Mouse (Mus musculus): ENCODE data around the gene Il31ra.
"Not testable (repeated sequence)": the region's sequence is repeated elsewhere in the genome, so short reads cannot be mapped to it uniquely, and the experiment has no call there.

Gene Il31ra

DNA sequence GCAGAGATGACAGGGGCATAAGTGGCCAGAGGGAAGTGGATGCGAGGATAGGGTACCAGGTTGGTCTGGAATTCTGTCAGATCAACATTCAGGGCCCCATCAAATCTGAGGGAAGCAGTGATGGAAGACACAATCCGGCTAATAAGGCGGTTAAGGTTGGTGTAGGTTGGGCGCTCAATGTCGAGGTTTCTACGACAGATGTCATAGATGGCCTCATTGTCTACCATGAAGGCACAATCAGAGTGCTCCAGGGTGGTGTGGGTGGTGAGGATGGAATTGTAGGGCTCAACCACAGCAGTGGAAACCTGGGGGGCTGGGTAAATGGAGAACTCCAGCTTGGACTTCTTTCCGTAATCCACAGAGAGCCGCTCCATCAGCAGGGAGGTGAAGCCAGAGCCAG, at the start of gene Il31ra:
Il31ra (minus strand) TSS at position 101 of the 400 bp plus-strand sequence.
- DNase-seq (ENCODE audit: low spot score), result not testable (repeated sequence)

DNA sequence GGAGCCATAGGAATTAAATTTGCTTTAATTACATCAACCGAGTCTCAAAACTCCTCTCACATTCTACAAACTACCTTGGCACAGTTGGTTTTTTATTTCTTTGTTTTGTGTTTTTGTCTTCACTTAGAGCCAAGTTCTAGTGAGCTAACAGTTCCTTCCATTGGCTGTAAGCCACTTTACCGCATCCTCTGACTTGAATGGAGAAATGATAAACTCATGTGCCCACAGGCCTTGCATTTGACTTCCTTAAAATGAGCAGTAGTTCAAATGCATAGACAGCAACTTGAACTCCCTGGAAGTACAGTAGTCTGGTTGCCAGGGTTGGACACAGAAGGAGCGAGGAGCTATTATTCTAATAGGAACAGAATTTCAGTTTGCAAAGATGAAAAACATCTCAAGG, 48.7 kb upstream of the Il31ra start:
- DNase-seq (ENCODE audit: low spot score), result no peak

DNA sequence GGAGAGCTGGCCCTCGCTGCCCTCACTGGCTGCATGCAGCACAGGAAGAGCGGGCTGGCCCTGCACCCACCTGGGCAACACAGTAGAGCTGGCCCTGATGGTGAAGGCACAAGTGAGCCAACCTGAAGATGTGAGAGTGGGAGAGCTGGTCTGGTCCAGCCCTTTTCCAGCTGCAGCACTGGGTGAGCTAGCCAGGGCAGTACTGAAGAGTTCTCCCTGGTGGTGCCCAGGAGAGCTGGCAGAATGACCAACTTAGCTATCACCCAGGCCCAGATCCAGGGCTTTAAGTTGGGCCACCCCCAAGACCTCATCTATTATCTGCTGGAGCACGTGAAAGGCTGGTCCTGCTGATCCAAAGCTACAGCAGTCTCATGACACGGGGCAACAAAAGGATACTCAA, 45.0 kb upstream of the Il31ra start:
- no peak for DNase-seq (ENCODE audit: low spot score)

DNA sequence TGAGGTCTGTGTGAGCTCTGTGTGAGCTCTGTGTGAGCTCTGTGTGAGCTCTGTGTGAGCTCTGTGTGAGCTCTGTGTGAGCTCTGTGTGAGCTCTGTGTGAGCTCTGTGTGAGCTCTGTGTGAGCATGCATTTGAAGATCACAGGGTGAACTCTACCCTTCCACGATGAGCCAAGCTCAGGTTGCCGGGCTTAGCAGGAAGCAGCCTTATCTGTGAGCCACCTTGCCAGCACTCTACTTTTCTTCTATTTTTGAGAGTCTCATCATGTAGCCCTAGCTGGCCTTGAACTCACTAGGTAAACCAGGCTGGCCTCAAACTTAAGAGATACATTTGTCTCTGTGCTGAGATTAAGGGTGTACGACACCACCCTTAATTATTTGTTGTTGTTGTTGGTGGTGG, 42.3 kb upstream of the Il31ra start:
- DNase-seq (ENCODE audit: low spot score), result no peak

DNA sequence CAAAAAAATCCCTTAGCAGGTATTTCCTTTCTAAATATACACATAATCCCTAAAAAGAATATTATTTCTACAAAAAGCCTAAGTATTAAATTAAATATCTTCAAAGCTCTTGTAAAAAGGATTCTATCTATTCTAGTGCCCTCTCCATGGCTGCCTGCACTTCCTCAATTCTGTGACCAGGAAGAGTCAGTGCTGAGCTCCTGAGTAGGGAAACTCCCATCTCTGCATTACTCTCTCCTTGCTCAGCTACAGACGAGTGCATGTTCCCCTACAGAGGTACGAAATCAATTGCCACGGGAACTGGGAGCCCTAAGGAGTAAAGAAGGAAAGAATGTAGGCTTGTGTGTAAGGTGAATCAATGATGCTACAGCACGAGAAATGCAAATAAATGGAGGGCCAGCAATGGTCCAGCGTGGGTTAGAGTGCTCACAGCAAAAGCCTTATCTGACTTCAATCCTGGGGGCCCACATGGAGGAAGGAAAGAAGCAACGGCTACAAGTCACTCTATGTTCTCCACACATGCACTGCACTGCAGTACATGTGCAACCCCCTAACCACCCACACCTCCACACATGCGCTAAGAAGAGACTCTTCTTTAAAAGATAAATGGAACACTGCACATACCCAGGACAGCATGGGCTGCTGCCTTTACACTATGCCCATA, 41.1 kb upstream of the Il31ra start:
- DNase-seq (ENCODE audit: low spot score), result no peak

DNA sequence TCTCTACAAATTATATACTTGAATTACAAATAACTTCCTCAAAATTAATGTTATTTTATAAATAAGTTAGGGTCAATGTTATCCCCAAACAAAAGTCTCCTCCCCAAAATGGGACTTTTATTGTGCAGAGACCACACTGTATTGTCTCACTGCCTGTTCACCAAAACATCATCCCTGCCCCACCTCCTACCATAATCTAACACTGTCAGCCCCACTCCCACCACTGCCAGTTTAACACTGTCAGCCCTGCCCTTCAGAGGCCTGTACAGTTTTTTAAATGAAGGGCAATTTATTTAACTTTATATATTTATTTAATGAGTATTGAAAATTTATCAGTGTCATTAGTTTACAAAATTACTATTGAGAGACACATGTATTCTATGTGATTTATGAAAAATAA, 31.4 kb upstream of the Il31ra start:
- no peak for DNase-seq (ENCODE audit: low spot score)

DNA sequence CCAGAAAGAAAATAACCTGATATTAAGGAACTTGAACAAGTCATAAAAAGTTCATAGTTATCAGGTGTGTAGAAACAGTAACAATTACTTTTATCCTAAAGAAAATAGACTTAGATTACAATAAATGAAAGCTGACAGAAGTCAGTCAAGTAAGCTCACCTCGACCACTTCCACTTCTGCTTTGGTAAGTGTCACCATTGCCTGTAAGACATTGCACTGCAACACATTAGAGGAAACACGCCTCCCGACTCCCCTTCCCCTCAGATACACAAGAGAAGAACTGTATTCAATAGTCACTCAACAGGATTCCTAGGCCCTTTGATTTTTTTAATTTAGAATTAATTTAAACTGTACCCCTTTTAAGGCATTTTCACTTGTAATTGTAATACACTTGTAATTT, 30.5 kb upstream of the Il31ra start:
- DNase-seq (ENCODE audit: low spot score), result no peak

DNA sequence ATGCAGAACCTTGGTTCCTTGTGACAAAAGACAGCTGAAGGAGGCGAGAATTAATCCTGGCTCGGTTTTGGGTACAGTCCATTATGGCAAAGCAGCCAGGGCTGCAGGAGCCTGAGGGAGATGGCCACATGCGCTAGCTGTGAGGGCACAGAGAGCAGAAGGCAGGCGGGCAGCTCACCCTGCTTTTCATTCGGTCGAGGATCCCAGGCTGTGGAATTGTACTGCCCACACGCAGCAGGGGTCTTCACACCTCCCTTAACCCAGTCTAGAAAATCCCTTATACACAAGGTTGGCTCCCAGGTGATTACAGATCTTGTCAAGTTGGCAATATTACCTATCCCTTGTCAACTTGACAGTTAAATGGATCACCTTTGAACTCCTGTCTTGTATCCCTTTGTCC, 29.5 kb upstream of the Il31ra start:
- DNase-seq (ENCODE audit: low spot score), result no peak

DNA sequence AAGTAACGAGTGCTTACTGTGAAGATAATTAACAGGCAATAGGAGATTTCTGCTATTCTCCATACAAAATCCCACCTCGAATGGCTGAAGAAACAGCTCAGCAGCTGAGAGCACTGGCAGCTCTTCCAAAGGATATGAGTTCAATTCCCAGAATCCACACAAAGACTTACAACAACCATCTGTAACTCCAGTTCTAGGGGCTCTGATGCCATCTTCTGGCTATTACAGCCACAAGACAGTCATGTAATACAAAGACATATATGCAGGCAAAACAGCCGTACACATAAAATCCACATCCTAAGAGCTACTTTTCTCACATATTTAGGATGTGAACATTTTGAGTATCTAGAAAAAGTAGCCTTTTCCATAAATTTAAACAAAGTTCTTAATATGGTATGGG, 27.4 kb upstream of the Il31ra start:
- no peak for DNase-seq (ENCODE audit: low spot score)

DNA sequence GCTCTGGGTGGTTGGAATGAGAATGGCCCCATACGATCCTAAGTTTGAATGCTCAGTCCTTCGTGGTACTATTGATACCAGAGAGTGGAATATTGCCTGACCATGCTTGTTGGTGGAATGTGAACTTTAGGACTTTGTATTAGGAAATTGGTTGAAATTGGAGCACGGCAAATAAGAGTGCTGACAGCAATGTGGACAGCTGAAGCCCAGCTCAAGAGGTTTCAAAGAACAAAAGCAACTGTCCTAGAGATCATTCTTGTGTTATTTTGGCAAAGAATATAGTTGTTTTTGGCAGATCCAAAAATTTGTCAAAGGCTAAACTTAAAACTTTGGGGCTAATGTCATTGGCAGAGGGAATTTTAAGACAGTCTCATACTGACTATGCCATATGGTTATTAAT, 14.4 kb upstream of the Il31ra start:
- DNase-seq (ENCODE audit: low spot score), result no peak

DNA sequence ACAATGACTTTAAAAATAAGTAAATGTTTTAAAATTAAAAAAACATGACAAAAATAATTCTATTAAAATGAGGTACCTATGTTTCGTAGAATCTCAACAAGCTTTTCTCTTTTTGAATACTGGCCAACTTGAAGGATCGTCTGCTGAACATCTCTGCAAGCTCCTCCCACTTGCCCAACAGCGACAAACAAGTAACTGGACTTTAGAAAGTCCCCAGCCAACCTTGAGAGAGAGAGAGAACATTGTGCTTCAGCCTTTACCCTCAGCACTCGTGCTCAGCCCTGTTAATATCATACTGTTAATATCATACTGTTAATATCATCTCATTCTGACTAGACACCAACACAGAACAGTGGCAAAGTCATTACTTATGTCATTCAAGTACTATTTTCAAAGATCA, 10.3 kb upstream of the Il31ra start:
- no peak for DNase-seq (ENCODE audit: low spot score)

DNA sequence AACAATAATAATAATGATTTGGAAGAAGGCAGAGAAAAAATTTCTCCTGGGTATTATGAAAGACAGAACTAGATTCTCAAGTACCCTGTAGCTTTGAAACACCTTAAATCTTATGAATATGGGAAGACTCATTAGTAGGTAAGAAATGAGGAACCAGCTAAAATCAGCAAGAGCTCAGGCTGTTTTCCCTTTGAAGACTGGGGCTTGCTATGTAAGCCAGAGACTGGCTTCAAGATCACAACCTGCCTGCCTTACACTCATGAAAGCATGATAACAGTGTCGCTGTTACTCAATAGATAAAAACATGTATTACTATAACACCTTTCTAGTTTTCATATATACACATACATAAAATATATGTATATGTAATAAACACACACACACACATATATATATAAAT, 9.7 kb upstream of the Il31ra start:
- no peak for DNase-seq (ENCODE audit: low spot score)

DNA sequence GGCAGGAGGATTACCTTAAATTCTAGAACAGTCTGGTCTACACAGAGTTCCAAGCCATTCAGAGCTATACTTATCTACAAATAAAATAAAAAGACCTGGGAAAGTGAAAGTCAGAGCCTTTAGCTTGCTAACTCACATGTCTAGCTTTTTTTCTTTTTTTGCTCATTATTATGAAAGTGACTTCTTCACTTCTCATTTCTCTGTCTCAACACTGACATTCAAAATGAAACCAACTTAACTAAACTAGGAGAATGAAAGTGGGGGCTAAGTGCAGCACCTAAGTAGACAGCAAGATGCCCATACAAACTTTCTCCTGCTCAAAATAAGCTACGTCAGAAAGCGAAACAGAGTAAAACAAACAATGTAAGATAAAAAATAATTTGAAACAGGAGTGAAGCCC, 8.4 kb upstream of the Il31ra start:
- DNase-seq (ENCODE audit: low spot score), result no peak

DNA sequence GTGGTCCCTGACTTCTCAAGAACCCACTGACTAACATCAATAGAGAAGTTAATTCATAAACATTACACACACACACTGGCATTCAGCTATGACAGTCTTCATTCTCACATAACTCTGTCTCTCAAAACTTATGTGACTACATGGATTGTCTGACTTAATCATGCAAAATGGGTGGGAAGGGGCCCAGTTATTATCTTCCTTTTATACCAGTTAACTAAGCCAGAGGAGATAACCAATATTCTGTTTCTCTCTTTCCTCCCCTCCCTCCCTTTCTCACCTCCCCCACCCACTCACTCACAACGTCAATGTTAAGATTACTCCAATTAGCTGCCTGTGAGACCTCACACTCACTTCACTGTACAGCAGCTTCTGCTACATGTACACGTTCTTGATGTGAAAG, 3.9 kb downstream of the Il31ra start:
- DNase-seq (ENCODE audit: low spot score), result no peak

DNA sequence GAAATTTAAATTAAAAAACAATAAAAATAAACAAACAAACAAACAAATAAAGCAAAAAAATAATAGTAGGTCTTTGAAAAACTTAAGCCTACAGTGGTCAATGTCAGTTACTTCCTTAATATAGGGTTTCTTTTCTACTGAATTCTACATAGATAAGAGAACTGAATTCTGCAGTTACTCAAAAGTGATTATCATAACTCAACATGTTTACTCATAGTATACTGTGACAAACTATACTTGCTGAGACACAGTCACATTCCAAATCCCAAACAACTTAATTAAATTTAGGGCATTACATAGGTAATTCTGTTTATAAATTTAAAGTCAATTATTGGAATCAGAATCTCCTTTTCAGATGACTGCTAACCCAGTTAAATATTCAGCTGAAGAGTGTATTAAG, 4.5 kb downstream of the Il31ra start:
- no peak for DNase-seq (ENCODE audit: low spot score)

DNA sequence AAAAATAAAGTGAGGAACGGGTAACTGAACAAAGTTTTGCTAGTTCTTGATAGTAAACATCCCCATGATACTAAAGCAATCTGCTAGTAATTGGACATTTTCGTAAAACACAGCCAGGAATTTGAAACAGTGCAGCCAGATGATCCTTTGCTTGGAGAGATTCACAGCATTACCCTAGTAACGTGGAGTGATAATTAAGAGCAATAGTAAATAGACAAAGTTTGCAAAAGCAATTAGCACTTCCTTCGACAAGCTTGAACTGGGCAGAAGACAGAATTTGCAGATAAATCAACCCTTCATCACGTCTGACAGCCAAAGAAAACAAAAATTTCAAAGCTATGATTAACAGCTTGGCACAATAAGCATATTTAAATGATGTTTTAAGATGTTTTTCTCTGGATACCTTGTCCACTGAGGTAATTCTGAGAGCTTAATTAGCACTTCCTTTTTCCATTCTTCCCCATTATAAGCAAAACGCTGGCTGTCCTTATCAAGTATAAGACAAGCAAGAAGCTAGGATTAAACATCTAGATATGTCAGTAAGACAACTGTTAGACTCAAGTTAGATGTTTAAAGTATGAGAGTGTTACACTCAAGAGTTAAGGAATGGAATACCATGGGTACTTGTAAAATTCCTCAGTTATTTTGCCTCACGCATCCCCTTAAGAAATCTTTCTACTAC, 9.5 kb downstream of the Il31ra start:
- no peak for DNase-seq (ENCODE audit: low spot score)

DNA sequence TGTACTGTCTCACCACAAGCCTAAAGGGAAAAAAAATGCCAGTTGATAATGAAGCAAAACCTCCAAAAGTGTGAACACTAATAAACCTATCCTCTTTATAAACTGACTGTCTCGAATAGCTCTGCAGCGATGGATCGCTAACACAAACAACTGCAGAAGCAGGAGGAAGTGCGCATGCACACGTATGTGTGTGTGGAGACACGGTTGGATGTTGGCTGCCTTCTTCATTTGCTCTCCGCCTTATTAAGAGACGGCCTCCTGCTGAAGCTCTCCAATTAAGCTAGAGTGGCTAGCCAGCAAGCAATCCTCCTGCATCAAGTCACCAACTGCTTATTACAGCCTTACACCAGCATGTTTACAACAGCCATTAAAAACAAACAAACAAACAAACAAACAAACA, 11.9 kb downstream of the Il31ra start:
- no peak for DNase-seq (ENCODE audit: low spot score)

DNA sequence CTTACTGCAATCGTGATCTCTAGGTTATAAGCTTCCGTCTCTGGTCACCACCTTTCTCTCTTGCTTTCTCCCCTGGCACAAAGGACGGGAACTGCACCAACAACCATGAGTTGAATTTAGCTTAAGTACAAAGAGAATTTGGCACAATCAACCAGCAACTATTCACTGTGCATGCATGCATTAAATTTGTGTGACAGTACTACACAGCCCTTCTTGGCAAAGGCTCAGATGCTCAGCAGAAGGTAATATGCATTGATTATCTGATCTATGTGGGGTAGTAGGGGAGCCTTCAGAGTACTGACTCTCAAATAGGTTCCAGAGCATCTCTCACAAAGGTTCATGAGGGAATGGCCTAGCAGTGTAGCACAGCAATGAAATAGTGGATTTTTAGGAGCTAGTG, 12.4 kb downstream of the Il31ra start:
- DNase-seq (ENCODE audit: low spot score), result no peak

DNA sequence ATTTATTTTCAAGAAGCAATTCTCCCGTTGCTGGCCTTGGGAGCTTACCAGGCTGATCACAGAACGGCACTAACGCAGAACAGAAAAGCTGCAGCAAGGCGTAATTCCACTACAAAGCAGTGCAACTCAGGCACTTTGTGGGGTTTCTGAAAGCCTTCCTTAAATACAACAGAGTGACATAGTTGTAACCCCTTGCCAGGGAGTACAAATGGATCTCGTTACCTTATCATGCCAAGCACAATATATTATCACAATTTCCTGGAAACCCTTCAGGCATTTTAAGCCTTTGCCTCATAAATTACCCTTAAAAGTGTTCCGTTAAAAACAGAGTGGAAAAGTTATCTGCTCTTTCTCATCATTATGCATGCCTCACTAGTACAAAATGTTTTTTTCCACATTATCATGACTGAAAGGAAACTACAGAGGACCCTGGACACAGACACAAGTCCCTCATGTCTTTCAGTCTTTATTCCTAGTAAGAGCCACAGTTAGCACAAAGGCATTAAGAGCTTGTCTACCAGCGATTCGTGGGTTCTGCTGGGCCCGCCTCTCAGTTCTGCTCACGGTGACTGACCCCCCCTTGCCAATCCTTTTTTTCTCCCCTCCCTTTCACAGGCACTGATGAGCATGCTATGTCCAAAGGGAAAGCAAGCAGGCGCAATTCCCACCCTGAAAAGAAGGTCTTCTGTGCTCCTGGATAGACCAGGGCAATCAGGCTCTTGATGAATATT, 13.4 kb downstream of the Il31ra start:
- DNase-seq (ENCODE audit: low spot score), result peak; percentile 30

DNA sequence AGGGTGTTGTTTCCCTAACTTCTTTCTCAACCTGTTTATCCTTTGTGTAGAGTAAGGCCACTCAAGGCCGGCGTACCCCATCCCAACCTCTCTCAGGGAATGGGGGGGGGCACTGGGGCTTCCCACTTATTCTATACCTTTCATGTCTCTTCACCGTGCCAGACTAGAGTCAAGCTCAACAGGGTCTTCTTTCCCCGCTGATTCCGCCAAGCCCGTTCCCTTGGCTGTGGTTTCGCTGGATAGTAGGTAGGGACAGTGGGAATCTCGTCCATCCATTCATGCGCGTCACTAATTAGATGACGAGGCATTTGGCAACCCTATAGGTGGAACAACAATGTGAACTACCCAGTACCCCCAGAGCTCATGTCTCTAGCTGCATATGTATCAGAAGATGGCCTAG, 16.1 kb downstream of the Il31ra start:
- not testable (repeated sequence) for DNase-seq (ENCODE audit: low spot score)

DNA sequence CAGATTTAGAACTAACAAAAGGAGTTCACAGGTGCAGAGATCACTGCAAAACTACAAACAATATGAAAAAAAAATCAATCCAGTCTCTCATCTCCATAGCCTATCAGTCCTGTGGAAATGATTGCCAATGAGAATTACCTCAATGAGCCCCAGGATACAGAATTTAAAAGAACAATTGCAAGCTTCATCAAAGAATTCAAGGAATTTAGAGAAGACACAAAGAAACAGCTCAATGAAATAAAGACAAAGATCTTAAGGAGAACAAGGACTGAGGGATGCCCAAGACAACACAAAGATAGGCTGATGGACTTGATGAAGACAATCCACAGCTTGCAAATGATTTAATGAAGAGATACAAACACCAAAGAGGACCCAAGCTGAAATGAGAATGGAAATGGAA, 20.4 kb downstream of the Il31ra start:
- DNase-seq (ENCODE audit: low spot score), result no peak

DNA sequence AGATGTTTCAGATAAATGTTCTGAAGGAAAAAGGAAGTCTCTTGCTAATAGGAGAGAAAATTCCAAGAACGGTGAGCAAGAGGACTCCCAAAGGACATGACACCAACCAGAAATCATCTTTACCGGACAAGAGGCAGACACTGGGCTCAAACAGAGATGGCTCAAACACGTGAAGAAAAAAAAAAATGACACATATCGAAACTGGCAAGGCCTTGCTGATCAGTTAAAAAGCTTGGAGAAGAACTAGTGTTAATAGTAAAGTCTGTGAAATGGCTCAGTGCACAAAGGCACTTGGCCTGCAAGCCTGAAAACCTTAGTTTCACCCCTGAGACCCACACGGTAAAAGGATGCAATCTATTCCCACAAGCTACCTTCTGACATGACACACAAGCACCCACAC, 23.4 kb downstream of the Il31ra start:
- DNase-seq (ENCODE audit: low spot score), result no peak

DNA sequence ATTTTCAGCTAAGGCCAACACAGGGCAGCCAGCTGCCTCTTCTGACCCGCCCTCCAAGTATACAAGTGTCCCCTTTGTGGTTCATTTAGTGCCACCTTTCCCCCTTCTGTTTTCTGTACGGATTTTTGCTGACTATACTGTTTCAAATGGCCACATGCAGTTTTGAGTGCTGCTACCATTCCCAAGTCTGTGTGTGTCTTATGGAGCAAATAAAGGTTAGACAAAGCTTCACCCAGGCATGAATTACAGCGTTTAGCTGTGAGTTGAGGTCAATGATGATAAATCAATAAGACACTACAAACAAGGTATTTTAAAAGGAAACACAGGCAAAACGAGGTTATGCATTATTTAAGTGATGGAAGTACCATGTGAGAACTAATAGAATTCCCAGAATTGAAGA, 24.6 kb downstream of the Il31ra start:
- peak; percentile 17 for DNase-seq (ENCODE audit: low spot score)
